Mouse (Mus musculus): ENCODE results near the gene Cemip2.

The Cemip2 gene

DNA sequence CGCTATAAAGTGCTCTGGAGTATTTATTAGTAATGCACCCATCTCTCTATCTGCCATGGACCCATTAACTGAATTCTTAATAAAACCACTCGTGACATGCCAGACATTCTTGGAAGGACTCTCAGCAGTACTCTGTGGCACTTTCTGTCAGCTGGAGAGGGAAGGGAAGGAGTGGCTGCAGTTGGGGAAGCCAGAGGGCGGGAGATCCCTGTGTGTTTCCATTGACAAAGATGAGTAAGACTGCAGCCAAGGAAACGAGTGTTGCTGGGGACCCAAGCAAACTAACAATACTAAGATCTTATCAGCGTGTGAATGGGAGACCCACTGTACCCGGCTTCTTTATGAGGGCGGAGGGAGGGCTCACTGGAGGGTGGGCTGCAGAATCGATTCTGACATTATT is 2.5 kb downstream of the Cemip2 start:
- DNase-seq, result peak in 1 of 2 experiments; percentile 42

GRCm38 (mm10) chr19:21781066-21781786 is 3.1 kb downstream of the Cemip2 start:
- DNase-seq, result no peak

GRCm38 (mm10) chr19:21781787-21782432 is 3.8 kb downstream of the Cemip2 start:
- no peak for DNase-seq

GRCm38 (mm10) chr19:21783717-21784116 is 5.6 kb downstream of the Cemip2 start:
- DNase-seq, result no peak

- DNase-seq, result peak; percentile 80 to 89
These were observed 6.4 kb downstream of the Cemip2 start for GRCm38 (mm10) chr19:21784331-21785131.

DNA sequence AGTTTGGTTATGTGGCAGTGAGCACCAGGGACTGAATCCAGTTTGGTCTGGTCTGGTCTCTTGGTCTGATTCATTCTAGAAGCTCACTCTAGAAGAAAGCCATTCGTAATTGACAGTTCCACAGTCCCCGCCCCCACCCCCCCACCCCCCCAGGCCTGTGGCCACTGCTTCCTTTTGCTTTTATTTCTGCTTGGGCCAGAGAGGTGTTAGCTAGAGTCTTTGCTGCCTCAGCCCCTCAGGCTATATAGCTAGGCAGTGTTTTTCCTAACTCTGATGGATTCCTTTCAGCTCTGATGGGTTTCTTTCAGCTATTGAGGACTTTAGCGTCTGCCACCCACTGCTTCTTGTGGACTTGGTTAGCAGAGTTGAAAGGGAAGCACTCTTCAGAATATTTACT is 7.0 kb downstream of the Cemip2 start:
- DNase-seq, result no peak

- no peak for DNase-seq
These were observed 8.9 kb downstream of the Cemip2 start for GRCm38 (mm10) chr19:21787004-21787480.

DNA sequence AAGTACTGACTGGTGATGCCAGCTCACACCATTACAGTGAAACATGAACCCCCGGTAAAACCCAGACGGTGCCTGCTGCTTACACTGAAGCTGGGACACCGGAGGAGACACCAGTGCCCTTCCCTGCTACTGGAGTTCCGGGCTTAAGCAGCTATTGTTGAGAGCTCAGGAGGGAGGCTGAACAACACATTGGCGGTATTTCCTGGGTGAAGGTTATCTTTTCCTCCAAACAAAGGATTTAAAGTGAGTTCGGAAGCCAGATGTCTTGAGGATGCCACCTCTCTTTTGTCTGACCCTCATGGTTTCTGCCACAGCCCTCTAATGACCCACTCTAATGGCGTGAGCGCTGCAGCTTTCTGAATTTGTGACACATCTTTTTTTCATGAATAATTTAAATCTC is 10.9 kb downstream of the Cemip2 start:
- no peak for DNase-seq

- no peak for DNase-seq
These were observed 11.5 kb downstream of the Cemip2 start for GRCm38 (mm10) chr19:21789676-21790075.

DNA sequence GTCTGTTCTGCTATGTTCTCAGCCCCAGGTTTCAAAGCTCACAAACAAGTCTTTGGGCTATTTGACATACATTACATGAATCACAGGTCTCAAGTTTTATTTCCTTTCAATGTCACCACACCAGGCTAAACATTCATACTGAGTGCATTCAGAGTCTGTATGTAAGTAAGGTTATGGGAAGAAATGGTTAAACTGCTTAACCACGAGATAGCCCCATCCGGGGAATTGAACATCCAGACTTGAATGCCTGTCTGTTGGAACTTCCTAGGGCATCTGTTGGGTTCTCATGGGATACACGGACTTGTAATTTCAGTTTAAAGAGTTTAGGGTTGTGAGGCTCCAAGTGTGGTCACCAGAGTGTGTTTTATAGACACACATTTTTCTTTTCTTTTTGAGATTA is 13.2 kb downstream of the Cemip2 start:
- DNase-seq, result no peak

DNA sequence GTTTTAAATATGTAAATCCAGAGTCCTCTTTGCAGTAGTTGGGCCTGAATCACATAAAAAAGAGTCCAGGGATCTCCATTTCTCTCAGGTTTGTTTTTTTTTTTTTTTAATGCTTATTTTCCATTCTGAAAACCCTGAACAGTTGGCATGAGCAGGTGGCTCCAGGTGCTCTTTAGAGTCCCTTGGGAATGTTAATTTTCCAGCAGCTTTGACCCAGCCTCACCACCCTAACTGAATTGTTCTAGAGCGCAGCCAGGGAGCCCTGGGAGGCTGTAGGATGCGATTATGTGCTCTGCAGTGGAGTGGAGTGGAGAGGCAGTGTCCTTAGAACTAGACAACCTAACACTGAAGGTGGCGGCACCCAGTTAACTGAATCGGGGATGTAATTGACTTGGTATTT is 13.7 kb downstream of the Cemip2 start:
- no peak for DNase-seq

- DNase-seq, result peak in 1 of 2 experiments; percentile 45
These were observed 14.5 kb downstream of the Cemip2 start for GRCm38 (mm10) chr19:21792587-21793175.

GRCm38 (mm10) chr19:21794569-21794968 is 16.4 kb downstream of the Cemip2 start:
- DNase-seq, result no peak

- DNase-seq, result no peak
These were observed 18.2 kb downstream of the Cemip2 start for GRCm38 (mm10) chr19:21796333-21796732.

GRCm38 (mm10) chr19:21798700-21799099 is 20.6 kb downstream of the Cemip2 start:
- DNase-seq, result peak in 1 of 2 experiments; percentile 24

- DNase-seq, result peak in 1 of 2 experiments; percentile 14
These were observed 21.6 kb downstream of the Cemip2 start for GRCm38 (mm10) chr19:21799410-21800373.

GRCm38 (mm10) chr19:21804488-21804887 is 26.3 kb downstream of the Cemip2 start:
- DNase-seq, result peak; percentile 34 to 35

DNA sequence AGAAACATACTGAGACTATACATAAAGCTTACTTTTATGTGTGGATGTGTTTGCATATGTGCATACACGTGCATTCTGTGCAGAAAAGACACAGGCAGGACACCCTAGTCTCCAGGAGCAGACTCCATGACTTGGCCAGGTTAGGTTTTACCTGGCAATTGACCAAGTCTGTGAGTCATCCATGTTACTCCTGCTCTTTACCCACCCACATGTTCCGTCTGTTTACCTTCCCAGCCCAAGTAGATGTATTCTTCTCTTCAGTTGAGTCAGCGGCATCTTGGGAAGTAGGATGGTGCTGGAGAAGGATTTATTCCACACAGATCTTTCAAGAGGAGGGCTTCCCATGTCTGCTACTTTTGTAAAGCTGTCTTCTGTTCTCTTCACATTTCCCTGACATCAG is 27.2 kb downstream of the Cemip2 start:
- DNase-seq, result peak in 1 of 2 experiments; percentile 36

GRCm38 (mm10) chr19:21810135-21810534 is 32.0 kb downstream of the Cemip2 start:
- no peak for DNase-seq

DNA sequence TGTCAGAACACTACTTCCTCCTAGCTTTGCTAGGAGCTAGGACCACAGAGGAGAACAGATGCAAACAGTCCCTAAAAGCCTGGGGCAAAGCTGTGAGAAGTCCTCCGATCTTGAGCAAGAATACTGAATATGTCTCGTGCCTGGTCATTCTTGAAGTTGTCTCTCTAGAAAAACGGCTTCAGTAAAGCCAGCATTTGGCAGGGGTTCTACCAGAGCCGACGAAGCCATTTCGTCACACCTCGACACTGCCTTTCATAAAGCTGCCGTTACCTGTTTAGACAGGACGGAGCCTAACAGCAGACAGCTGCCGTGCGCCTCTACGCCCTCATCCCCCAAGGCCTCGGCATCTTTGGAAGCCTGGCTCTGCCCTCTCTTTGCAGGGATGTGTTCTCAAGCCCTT is 35.4 kb downstream of the Cemip2 start:
- no peak for DNase-seq

GRCm38 (mm10) chr19:21814433-21815020 is 36.4 kb downstream of the Cemip2 start:
- DNase-seq, result peak in 1 of 2 experiments; percentile 45

Measured in kidney, postnatal 36 days (tissue).